Mouse (Mus musculus): Measurements from ENCODE around the gene Gm11444.

Gm11444 gene

DNA sequence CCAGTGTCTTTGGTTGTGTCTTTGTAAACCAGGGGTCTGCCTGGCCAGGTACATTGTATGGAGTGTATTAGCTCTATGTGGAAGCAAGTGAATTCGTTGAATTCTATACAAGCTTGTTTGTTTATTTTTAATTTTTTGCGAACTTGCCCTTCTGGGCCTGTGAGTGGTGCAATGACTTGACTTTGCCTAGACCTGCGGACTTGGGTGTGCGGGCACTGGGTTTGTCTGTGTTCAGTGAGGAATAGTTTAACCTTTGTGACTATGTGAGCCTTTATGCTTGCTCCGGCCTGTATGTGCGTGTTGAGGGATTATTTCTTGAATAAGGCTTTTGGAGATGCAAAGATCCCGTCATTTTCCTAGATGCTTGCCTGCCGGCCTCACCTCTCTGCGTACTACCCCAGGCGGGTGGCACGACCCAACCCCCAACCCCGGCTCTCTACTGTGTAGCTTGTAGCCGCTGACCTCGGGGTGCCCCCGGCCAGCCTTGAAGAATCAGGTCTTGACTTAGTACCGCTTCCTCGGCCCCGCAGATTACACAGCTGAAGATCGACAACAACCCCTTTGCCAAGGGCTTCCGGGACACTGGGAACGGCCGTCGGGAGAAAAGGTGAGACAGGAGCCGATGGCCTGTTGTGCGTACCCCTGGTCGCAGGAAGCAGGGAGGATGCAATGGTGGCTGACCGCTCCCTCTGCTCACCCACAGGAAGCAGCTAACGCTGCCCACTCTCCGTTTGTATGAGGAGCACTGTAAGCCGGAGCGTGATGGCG lies 13.4 kb downstream of the Gm11444 start:
- in situ Hi-C loops (cut with MboI, MseI), result no loop called here

DNA sequence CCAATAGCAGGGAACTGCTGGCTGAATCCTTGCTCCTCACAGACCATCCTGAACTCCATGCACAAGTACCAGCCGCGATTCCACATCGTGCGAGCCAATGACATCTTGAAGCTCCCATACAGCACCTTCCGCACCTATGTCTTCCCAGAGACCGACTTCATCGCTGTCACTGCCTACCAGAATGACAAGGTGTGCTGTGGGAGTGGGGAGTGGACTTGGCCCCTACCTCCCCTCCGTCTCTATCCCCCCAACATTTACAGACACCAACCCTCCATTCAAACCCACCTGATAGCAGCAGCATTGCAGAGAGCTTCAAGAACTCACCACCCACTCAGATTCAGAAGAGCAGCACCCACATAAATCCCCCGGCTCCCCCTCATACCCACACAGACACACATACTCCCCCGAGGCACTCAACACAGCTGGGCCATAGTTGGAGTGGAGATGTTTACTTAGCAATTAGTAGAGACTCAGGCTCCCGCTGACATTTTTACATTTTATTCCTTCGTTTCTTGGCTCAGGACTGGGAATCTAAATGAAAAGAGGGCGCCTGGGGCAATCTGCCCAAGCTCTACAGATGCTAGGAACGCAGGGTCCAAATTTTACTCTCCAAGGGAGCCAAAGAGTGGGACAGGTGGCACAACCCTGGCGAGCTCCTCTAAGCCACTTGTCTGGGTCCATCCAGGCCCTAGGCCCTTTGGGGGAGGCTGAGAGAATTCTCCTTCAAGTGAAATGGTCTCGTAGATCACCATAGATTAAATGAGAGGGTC lies 14.2 kb downstream of the Gm11444 start:
- in situ Hi-C loops (cut with MboI, MseI), result no loop called here

DNA sequence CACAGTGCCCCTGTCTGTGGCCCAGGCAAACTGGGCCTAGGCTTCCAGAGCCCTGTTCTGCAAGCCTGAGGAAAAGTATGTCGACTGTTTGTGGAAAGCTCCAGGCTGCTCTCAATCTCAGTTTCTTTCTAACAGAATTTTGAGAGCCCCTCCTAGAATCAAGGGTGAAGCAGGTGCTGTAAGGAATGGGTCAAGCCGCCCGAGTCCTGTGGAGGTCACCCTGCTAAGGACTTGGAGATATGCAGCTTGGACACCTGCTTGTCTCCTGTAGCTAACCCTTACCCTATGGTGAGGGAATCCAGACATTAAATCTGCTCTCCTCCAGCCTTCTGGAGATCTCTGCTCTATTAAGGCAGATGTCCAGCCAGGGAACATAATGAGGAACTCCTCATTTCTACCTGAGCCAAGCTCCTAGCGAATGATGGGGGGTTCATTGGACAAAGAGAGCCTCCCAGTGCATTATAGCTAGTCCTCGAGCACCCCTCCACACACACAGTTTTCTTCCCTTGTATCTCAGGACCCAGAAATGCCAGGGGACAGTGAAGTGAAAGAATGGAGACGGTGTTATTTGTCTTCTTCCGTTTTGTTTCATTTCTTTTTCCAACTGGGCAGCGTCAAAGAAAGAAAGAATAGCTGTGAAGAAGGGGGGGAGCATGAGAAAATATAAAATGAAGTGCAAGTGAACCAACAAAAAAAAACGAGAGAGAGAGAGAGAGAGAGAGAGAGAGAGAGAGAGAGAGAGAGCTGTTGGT lies 15.0 kb downstream of the Gm11444 start:
- in situ Hi-C loops (cut with MboI, MseI), result no loop called here

DNA sequence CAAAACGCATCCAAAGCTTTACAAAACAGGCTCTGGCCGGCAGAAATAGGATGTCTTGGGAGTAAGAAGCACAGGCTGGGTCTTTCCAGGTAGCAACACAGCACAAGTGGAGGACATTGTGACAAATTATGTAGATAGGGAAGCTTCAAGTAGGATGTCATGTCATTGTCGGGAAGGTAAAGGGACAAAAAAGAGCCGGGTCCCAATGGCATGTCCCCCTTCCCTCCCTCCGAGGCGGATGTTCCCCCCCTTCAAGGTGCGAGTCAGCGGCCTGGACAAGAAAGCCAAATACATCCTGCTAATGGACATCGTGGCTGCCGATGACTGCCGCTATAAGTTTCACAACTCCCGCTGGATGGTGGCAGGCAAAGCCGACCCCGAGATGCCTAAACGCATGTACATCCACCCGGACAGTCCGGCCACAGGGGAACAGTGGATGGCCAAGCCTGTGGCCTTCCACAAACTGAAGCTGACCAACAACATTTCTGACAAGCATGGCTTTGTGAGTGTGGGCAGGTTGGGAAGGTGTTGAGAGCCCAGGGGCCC lies 15.7 kb downstream of the Gm11444 start:
- in situ Hi-C loops (cut with MboI, MseI), result no loop called here

DNA sequence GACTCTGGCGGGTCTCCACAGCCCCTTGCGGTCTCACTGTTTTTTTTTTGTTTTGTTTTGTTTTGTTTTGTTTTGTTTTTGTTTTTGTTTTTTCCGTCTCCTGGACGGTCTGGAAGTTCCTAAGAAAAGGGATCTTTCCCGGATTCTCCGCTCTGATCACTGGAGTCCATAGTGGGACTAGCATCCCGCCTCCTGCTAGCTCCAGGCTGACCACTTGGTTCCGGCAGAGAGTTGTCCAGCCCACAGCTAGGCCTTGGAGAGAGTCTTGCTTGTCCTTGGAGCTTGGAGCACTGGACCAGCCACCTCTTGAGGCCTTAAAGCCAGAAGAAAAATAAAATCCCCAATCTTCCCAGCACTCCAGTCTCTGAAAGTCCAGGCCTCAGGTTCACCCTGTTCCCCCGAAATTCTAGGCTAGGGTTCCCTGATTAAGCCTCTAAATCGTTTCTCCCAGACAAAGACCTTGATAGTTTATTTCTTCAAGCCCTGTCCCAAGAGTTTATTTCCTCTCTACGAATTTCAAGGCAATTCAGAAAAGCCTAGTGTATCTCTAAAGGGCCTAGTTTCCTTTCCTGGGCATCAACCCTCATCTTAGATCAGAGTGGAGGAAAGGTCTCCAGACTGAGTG lies 16.3 kb downstream of the Gm11444 start:
- in situ Hi-C loops (cut with MboI, MseI), result no loop called here

DNA sequence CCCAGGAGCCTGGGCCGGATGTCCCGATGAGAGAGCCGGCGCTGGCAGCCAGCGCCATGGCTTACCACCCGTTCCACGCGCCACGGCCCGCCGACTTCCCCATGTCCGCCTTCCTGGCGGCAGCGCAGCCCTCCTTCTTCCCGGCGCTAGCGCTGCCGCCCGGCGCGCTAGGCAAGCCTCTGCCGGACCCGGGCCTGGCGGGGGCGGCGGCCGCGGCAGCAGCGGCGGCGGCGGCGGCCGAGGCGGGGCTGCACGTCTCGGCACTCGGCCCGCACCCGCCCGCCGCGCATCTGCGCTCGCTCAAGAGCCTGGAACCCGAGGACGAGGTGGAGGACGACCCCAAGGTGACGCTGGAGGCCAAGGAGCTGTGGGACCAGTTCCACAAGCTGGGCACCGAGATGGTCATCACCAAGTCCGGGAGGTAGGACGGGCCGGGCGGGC lies 17.0 kb downstream of the Gm11444 start:
- in situ Hi-C loops (cut with MboI, MseI), result no loop called here

DNA sequence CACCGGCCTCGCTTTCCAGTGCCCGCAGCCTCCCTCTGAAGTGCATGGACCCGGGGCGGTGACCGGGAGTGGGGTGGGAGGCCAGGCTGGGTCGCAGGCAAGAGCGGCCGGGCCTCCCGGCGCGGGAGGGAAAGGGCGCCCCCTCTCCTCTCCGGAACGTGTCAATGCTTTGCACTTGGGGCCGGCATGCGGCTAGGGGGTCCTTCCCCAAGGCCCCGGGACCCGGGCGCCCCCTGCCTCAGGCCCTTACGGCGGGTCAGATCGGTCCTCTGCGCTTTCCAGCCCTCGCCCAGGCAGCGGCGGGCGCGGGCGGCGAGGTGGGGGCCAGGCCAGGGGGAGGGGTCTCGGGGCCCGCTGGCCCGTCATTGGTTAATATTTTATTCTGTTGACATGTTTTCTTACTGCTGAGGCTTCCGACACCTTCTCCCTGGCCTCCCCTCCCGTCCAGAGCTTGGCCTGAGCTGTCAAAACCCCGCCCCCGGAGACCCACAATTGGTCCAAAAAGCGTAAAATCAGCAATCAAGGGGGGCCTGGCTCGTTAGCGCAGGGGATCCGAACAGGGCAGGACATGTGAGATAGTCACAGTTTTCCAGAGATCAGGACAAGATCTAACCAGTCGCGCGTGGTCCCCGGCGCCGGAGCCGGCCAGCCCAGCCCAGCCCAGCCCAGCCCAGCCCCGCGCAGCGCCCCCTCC lies 17.8 kb downstream of the Gm11444 start, which contains the start of gene Tbx2:
Gene Tbx2 (plus strand): TSS at position 321 of the 694 bp plus-strand sequence.
- in situ Hi-C loops (cut with MboI, MseI), result no loop called here

DNA sequence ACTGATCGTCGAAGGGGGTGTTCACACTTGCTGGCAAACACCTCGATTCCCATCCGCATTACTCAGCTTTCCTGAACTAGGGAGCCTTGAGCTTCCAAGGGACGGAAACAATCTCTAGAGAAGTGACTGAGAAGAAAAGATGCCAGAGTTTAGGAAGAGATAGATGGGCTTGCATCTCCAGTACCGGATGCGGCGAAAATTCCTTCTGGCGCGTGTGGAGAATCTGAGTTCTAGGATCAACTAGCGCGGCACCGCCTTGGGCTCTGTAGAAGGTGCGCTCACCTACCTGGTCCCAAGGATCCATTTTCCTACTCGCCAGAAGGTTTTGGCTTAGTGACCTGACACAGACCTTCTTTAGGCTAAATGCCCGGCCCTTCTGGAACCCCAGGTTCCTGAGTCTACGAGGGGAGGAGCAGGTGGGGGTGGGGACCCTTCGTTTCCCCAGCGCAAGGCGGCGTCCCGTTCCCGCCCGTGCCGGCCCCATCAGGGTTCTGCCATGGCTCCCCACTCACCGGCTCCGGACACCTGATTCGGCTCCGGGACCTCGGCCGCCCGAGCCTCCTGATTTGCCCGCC lies 18.4 kb downstream of the Gm11444 start:
- in situ Hi-C loops (cut with MboI, MseI), result no loop called here

DNA sequence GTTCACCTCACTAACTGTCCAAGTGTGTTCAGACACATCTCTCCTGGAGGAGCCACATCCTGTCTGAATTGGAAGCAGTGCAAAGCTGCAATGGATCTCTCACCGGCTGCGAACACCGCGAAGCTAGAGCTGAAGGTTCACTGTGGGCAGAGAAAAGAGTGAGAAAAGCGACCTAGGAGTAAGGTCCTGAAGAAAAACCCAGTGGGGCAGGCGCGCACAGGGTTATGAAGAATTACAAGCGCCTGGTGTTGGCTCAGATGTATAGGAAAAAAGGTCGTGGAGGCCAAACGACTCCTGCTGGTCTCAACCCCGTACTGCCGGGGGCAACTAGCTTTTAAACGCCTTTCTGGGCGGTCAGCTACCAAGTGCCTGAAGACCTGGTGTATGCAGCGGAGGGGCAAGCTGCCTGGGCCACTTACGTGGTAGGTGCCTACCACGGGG lies 19.2 kb downstream of the Gm11444 start:
- in situ Hi-C loops (cut with MboI, MseI), result no loop called here

DNA sequence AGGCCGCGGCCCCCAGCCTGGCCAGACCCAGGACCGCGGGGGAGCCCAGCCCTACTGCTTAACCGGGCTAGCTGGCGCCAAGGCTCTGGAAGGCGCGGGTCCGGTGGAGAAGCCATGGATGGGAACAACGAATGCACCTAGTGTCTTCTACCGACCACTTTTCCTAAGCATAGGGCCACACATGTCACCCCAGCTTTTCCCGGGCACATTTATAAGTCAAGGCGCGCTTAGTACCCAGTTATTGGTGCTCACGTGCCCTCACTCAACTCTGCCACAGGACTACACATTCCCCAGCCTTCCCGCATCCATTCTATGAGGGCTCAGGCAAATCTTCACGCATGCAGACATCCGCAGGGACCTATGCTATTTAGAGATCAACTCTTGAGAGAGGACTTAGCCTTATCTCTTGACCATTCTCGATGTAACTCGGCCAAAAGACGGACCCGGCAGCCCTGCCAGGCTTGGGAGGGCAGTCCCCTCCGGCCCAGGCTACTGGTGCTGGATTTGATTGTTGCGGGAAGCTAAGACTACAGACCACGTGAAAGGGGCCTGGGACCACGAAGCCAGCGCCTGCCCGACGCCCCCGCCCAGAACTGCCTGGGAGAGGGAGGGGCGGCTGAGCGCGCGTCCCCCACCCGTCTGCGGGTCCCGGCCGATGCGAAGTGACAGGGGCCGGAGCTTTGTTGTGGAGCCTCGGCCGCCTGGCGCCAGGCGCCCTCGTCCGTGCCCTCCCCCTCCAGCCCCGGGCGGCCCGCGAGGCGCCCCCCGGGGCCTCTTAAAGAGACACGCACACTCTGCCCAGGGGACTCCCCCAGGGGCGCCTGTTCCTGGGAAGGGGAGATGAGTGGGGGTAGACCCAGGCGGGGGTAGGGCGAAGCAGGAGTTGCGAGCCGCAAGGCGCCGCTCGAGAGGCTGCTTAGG lies 20.4 kb downstream of the Gm11444 start:
- in situ Hi-C loops (cut with MboI, MseI), result loop anchor here (5.0 kb wide), 1 partner anchor 442 kb away; no protein-coding TSS in a partner anchor

DNA sequence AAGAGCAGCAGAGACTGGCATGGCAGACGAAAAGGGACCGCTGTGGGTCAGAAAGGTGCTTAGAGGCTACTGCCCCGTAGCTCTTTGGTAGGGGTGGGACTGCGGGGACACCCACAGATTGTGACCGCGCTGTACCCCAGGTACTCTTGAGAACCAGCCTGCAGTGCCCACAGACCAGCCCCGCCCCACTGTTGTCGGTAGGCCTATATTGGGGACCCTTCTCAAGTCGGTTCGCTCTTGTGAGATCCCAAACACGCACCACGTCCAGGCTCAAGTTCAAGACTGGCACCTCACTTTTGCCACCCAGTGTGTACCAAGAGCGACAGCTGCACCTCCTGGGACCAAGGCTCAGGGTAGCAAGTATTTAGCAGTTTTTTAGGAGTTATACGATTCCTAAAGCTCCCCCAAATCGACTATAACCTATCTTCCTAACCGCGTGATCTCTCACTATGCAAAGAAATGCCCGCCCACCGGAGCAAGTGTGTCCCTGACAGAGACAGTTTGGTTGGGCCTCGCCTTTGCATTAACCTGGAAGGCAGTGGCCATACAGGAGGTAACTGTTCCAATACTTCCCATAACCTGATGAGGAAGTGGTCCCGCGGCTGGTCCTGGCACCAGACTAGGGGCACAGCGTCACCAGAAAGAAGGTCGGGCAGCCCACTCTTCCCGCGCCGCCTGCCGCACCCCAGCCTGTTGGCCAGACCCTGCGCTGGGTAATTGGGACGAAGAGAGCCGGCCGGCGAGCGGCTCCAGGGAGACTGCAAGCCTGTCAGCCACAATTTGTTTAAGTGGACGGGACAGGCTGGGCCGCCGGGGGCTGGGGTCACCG lies 21.2 kb downstream of the Gm11444 start:
- in situ Hi-C loops (cut with MboI, MseI), result loop anchor here (5.0 kb wide), 1 partner anchor 442 kb away; no protein-coding TSS in a partner anchor

DNA sequence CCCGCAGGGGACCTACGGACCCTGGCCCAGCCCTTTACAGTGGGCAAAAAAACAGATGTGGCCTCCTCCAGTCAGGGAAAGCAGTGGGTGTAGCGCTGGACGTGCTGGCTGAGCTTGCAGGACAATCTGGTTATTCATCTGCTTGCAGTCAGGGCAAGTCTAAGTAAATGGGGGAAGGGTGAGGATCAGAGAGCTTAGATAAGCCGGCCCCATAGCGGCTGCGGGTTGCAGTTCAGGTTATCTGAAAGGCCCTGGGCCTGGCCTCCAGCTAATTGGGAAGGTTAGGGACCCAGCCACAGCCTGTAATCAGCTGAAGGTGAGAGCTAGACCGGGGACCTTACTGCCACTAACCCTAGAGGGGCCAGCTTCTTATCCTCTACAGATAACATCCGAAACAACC lies 22.8 kb downstream of the Gm11444 start:
- in situ Hi-C loops (cut with MboI, MseI), result loop anchor here (5.0 kb wide), 1 partner anchor 440 kb away; no protein-coding TSS in a partner anchor

DNA sequence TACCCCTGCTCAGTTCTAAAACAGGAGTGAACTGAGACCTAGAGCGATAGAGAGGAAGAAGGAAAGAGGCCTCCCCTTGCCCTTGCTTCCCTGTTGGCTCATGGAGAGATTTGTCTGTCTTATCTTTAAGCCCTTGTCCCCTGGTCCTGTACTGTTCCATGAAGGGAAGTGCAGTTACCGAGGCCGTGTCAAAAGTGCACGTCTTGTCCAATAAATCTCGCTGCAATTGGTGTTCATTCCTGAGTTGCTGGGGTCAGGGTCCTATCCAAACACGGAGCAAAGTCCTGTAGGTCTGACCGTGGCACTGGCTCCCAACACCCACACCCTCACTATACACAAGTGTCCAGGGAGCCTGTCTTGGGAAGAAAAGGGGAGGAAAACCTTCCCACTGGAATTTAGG lies 24.3 kb downstream of the Gm11444 start:
- in situ Hi-C loops (cut with MboI, MseI), result loop anchor here (5.0 kb wide), 1 partner anchor 439 kb away; no protein-coding TSS in a partner anchor

DNA sequence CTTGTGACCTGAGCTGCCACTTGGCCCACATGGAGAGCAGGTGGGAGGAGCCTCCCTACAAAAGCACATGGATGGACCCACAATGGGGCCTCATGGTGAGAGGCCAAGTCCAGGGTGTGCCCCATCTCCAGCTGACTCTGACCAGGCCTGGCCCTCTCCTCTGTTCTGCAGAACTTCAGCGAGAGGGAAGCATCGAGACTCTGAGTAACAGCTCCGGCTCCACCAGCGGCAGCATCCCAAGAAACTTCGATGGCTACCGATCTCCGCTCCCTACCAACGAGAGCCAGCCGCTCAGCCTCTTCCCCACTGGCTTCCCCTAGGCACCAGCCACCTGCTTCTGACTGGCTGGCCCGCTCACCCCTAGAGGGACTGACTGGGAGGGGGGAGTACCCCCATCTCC lies 25.1 kb downstream of the Gm11444 start:
- in situ Hi-C loops (cut with MboI, MseI), result loop anchor here (5.0 kb wide), 1 partner anchor 438 kb away; no protein-coding TSS in a partner anchor

DNA sequence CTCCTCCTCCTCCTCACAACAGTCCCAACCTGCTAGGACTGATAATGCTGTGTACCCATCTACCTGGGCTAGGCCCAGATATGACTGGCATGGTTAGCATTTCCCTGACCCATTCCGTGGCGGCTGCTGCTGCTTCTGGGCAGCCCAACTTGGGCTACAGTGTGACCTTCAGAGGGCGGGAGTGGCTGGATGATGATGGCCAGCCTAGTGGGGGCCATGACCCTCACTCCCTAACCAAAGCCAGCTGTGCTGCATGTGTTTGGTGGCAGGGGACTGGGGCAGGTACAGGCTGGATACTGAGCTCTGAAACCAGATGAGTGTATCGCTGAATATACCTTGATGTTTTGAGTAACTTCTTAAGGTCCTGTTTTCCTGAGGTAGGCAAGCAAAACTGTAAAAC lies 26.3 kb downstream of the Gm11444 start:
- in situ Hi-C loops (cut with MboI, MseI), result no loop called here

DNA sequence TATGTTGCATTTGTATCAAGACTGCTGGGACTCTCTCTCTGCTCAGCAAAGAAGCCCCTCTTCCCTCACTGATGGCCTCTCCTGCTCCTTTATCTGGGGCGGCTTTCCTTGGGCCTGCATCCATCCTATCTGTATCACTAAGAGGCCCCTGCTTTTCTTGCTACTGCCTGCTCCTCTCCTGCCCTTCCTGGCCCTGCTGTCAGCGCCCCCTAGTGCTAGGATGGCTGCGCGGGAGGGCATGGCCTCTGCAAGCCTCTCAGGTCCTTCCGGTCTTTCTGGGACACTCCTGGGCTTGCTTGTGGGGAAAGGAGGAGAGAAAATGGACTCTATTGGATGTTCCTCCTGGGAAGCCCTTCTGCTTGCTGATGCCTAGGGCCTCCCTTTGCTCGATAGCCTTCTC lies 27.0 kb downstream of the Gm11444 start:
- in situ Hi-C loops (cut with MboI, MseI), result no loop called here

DNA sequence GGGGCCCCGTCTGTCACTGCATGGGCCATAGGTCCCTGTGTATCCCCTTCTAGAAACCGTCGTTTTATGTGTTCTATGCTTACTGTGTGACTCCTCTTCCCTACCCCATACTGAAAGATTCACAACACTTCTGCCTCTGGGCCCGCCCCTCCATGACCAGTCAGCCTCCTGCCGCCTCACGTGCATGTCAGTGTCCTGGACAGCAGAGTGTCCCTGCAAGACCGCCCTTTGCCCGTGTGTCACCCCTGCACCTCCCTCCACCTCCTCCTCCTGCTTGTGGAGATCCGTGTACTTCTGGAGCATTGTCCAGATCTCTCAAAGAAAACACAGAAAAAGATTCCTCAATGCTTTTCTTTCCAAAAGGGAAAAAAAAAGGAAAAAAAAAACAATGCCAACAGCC lies 28.5 kb downstream of the Gm11444 start:
- in situ Hi-C loops (cut with MboI, MseI), result no loop called here

DNA sequence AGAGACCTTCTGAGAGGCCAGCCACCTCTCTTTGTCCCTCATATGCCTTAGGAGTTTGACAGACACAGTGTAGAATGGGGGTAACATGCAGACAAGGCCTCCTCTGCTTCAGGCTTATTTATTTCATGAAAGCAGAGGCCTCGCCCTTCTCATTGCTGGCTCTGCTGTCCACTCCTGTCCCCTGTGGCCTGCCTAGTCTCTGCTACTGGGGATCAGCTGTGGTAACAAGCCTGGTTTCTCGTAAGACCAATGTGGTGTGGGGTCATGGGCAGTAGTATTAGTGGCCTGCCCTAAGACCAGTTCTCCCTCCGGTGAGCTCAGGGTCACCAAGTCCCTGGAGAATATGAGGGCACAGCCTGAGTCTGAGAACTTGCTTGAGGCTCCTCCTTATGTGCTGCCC lies 29.2 kb downstream of the Gm11444 start:
- in situ Hi-C loops (cut with MboI, MseI), result no loop called here
